Mouse (Mus musculus): Measurements from ENCODE around the gene Spout1. TPM values are rescaled to one million over a fixed set of nuclear protein-coding genes. Genes with fewer than 3 reads are reported as not detected.

Spout1 gene
- polyA plus RNA-seq, 1 experiment from 2014 or later: 12.8 TPM

- Histone ChIP-seq H3K27ac (ENCODE audit: low read depth) (peak overlapping the region; percentile 85), H3K36me3 (replicated peaks; ENCODE audit: insufficient read depth, low read length) (no peaks in the 10 kb centered on the region), H3K9ac (replicated peaks) (no peak overlapping the region), H3K9me3 (ENCODE audit: low read length) (no peaks in the 10 kb centered on the region), H3K4me3 (ENCODE audit: low read depth, low read length) (no peak overlapping the region), H3K4me2 (ENCODE audit: low read depth, low read length) (no peak overlapping the region; the same call in 1 of the 2 replicates), H3K4me1 (ENCODE audit: insufficient read depth) (peaks cover 18% of the 10 kb centered on the region), H3K27me3 (ENCODE audit: insufficient read depth, low read length) (no peaks in the 10 kb centered on the region)
- DNase-seq (no peak), ATAC-seq (peak; percentile 56)
- TF ChIP-seq CTCF (IDR thresholded peaks at IDR 0.05; ENCODE audit: low read depth) (no peak), EP300 (IDR thresholded peaks at IDR 0.05; ENCODE audit: low read depth) (no peak)
- 70% methylated on average over 6 of the region's 6 CpGs for WGBS (ENCODE audit: insufficient replicate concordance)
Measured at GRCm38 (mm10) chr2:30211408-30212168, 33.3 kb upstream of the Spout1 start.

- Histone ChIP-seq H3K4me3 (ENCODE audit: low read depth, low read length) (no peak overlapping the region), H3K4me2 (ENCODE audit: low read depth, low read length) (no peak overlapping the region), H3K9me3 (ENCODE audit: low read length) (no peaks in the 10 kb centered on the region), H3K9ac (replicated peaks) (no peak overlapping the region), H3K36me3 (replicated peaks; ENCODE audit: insufficient read depth, low read length) (no peaks in the 10 kb centered on the region), H3K27ac (ENCODE audit: low read depth) (no peak overlapping the region), H3K27me3 (ENCODE audit: insufficient read depth, low read length) (no peaks in the 10 kb centered on the region), H3K4me1 (ENCODE audit: insufficient read depth) (peaks cover 24% of the 10 kb centered on the region)
- TF ChIP-seq CTCF (IDR thresholded peaks at IDR 0.05; ENCODE audit: low read depth): no peak
- TF ChIP-seq EP300 (IDR thresholded peaks at IDR 0.05; ENCODE audit: low read depth): no peak
- no peak for ATAC-seq
- no peak for DNase-seq
- WGBS (ENCODE audit: insufficient replicate concordance): 72% methylated on average over 5 of the region's 5 CpGs
Measured at GRCm38 (mm10) chr2:30207886-30208285, 29.6 kb upstream of the Spout1 start.

- 75% methylated on average over 4 of the region's 4 CpGs for WGBS (ENCODE audit: insufficient replicate concordance)
- no peak for TF ChIP-seq EP300 (IDR thresholded peaks at IDR 0.05; ENCODE audit: low read depth)
- Histone ChIP-seq H3K27me3 (ENCODE audit: insufficient read depth, low read length) (no peaks in the 10 kb centered on the region), H3K9me3 (ENCODE audit: low read length) (no peaks in the 10 kb centered on the region), H3K4me3 (ENCODE audit: low read depth, low read length) (no peak overlapping the region), H3K27ac (ENCODE audit: low read depth) (no peak overlapping the region), H3K4me2 (ENCODE audit: low read depth, low read length) (no peak overlapping the region), H3K9ac (replicated peaks) (no peak overlapping the region), H3K4me1 (ENCODE audit: insufficient read depth) (peaks cover 20% of the 10 kb centered on the region), H3K36me3 (replicated peaks; ENCODE audit: insufficient read depth, low read length) (no peaks in the 10 kb centered on the region)
- DNase-seq (no peak), ATAC-seq (no peak)
Measured at GRCm38 (mm10) chr2:30207401-30207800, 29.1 kb upstream of the Spout1 start.

GRCm38 (mm10) chr2:30205629-30206357 is 27.5 kb upstream of the Spout1 start, which contains the start of gene Kyat1:
TSS of gene Kyat1 (minus strand) at chr2:30205847.
- H3K4me2 ChIP-seq (ENCODE audit: low read depth, low read length): peak within 1 kb of the TSS; percentile 95
- H3K36me3 ChIP-seq (replicated peaks; ENCODE audit: insufficient read depth, low read length): no peaks in the 10 kb centered on the region
- 0 out of 2 replicates have a peak, but pooled peaks have one; percentile 34 for TF ChIP-seq EP300 (IDR thresholded peaks at IDR 0.05; ENCODE audit: low read depth)
- no peak for TF ChIP-seq CTCF (IDR thresholded peaks at IDR 0.05; ENCODE audit: low read depth)
- peaks cover 16% of the 10 kb centered on the region for H3K4me1 ChIP-seq (ENCODE audit: insufficient read depth)
- H3K9me3 ChIP-seq (ENCODE audit: low read length): no peaks in the 10 kb centered on the region
- peak; percentile 88 for ATAC-seq
- no peaks in the 10 kb centered on the region for H3K27me3 ChIP-seq (ENCODE audit: insufficient read depth, low read length)
- peak within 1 kb of the TSS; percentile 93 for H3K27ac ChIP-seq (ENCODE audit: low read depth)
- peak; percentile 94 for DNase-seq
- H3K4me3 ChIP-seq (ENCODE audit: low read depth, low read length): peak within 1 kb of the TSS; percentile 80
- peak within 1 kb of the TSS; percentile 77 for H3K9ac ChIP-seq (replicated peaks)
- 1% methylated on average over 44 of the region's 44 CpGs for WGBS (ENCODE audit: insufficient replicate concordance)

GRCm38 (mm10) chr2:30205255-30205628 is 27.0 kb upstream of the Spout1 start:
- DNase-seq: no peak
- H3K27me3 ChIP-seq (ENCODE audit: insufficient read depth, low read length): no peaks in the 10 kb centered on the region
- H3K4me2 ChIP-seq (ENCODE audit: low read depth, low read length): peak overlapping the region; percentile 95
- H3K4me1 ChIP-seq (ENCODE audit: insufficient read depth): peaks cover 16% of the 10 kb centered on the region
- peak; percentile 13 for ATAC-seq
- no peaks in the 10 kb centered on the region for H3K36me3 ChIP-seq (replicated peaks; ENCODE audit: insufficient read depth, low read length)
- TF ChIP-seq CTCF (IDR thresholded peaks at IDR 0.05; ENCODE audit: low read depth) (no peak), EP300 (IDR thresholded peaks at IDR 0.05; ENCODE audit: low read depth) (no peak)
- WGBS (ENCODE audit: insufficient replicate concordance): 3% methylated on average over 13 of the region's 13 CpGs
- peak overlapping the region; percentile 77 for H3K9ac ChIP-seq (replicated peaks)
- peak overlapping the region; percentile 93 for H3K27ac ChIP-seq (ENCODE audit: low read depth)
- H3K9me3 ChIP-seq (ENCODE audit: low read length): no peaks in the 10 kb centered on the region
- H3K4me3 ChIP-seq (ENCODE audit: low read depth, low read length): peak overlapping the region; percentile 80

- no peak for ATAC-seq
- H3K27me3 ChIP-seq (ENCODE audit: insufficient read depth, low read length): no peaks in the 10 kb centered on the region
- TF ChIP-seq CTCF (IDR thresholded peaks at IDR 0.05; ENCODE audit: low read depth): peak; percentile 80
- TF ChIP-seq EP300 (IDR thresholded peaks at IDR 0.05; ENCODE audit: low read depth): no peak
- no peaks in the 10 kb centered on the region for H3K36me3 ChIP-seq (replicated peaks; ENCODE audit: insufficient read depth, low read length)
- H3K9ac ChIP-seq (replicated peaks): 0 out of 2 replicates have a peak overlapping the region, but pooled peaks have one; percentile 18
- peaks cover 21% of the 10 kb centered on the region for H3K4me1 ChIP-seq (ENCODE audit: insufficient read depth)
- WGBS (ENCODE audit: insufficient replicate concordance): 62% methylated on average over 7 of the region's 7 CpGs
- no peak overlapping the region for H3K4me3 ChIP-seq (ENCODE audit: low read depth, low read length)
- DNase-seq: peak; percentile 71
- 0 out of 2 replicates have a peak overlapping the region, but pooled peaks have one; percentile 8 for H3K27ac ChIP-seq (ENCODE audit: low read depth)
- no peaks in the 10 kb centered on the region for H3K9me3 ChIP-seq (ENCODE audit: low read length)
- H3K4me2 ChIP-seq (ENCODE audit: low read depth, low read length): peak overlapping the region; percentile 95
Measured at GRCm38 (mm10) chr2:30203439-30203838, 25.2 kb upstream of the Spout1 start.

Data from liver, postnatal 0 days (tissue).